Mouse (Mus musculus) kidney, adult 2 months (tissue): ENCODE measurements around the gene Ugcg. TPM values are rescaled to one million over a fixed set of nuclear protein-coding genes. Genes with fewer than 3 reads are reported as not detected.

Experiments
- DNase-seq: peaks from one replicate; pipeline ENCODE4 v3.0.0; 2021
- H3K27ac ChIP-seq: fragments of 200-500 bp; 2 replicates; pipeline ENCODE4 v1.5.1; 2012; ENCODE audit warnings: low read depth, low read length, control low read depth, inconsistent platforms; ENCODE audit not compliant: insufficient read depth
- H3K27me3 ChIP-seq: fragments of 200-500 bp; replicated peaks from 2 replicates; pipeline ENCODE4 v1.6.1; 2012; ENCODE audit warnings: mild to moderate bottlenecking, moderate library complexity, low read length, inconsistent platforms; ENCODE audit not compliant: control insufficient read depth, insufficient read depth
- H3K36me3 ChIP-seq: fragments of 200-500 bp; 2 replicates; pipeline ENCODE4 v1.6.1; 2012; ENCODE audit warnings: mild to moderate bottlenecking, moderate library complexity, low read length, inconsistent platforms; ENCODE audit not compliant: control insufficient read depth, insufficient read depth
- H3K4me1 ChIP-seq: fragments of 200-500 bp; 2 replicates; pipeline ENCODE4 v1.6.1; 2011; ENCODE audit warnings: low read length; ENCODE audit not compliant: control insufficient read depth, insufficient read depth
- H3K4me3 ChIP-seq: fragments of 200-500 bp; 2 replicates; pipeline ENCODE4 v1.5.1; 2011; ENCODE audit warnings: mild to moderate bottlenecking, low read depth, low read length, control low read depth; ENCODE audit not compliant: insufficient read depth
- CTCF ChIP-seq: fragments of 200-500 bp; conservative IDR thresholded peaks from 2 replicates; pipeline ENCODE4 v1.5.1; 2011; ENCODE audit warnings: low read depth, mild to moderate bottlenecking, control low read depth, low read length, moderate library complexity, mixed read lengths; ENCODE audit not compliant: insufficient read depth, insufficient read length
- POLR2A ChIP-seq: fragments of 200-500 bp; IDR thresholded peaks from one replicate; pipeline ENCODE4 v1.6.1; 2011; ENCODE audit warnings: low read depth, low read length, control low read depth
- WGBS: fragments of 180-500 bp; shearing (Covaris S2); methylation state at CpG from one replicate; pipeline ENCODE4 v1.1.7; 2018; 5-methylcytosine and 5-hydroxymethylcytosine counted together
- polyA plus RNA-seq: library from polyadenylated mRNA; depleted of rRNA; stranded (reverse); fragments of >200 nt; gene quantifications from 2 replicates; pipeline ENCODE4 v1.2.3, GENCODE M21; 2012

Gene Ugcg
- polyA plus RNA-seq, 1 experiment: 11.6 TPM

GRCm38 (mm10) chr4:59190650-59191424 lies 1.8 kb downstream of the Ugcg start:
- Histone ChIP-seq H3K27me3 (no peaks in the 10 kb centered on the region), H3K4me3 (no peak overlapping the region), H3K36me3 (no peaks in the 10 kb centered on the region), H3K4me1 (0 out of 2 replicates have a peak, but pooled peaks cover 3% of the 10 kb centered on the region), H3K27ac (no peak overlapping the region)
- DNase-seq: no peak
- 58% methylated on average over 7 of the region's 7 CpGs for WGBS
- no peak for TF ChIP-seq CTCF
- no peak for TF ChIP-seq POLR2A

GRCm38 (mm10) chr4:59194731-59195496 lies 5.9 kb downstream of the Ugcg start:
- TF ChIP-seq CTCF (no peak), POLR2A (no peak)
- peak; percentile 30 for DNase-seq
- H3K4me1 ChIP-seq: peaks cover 11% of the 10 kb centered on the region
- H3K4me3 ChIP-seq: no peak overlapping the region
- H3K36me3 ChIP-seq: no peaks in the 10 kb centered on the region
- H3K27me3 ChIP-seq: no peaks in the 10 kb centered on the region
- no peak overlapping the region for H3K27ac ChIP-seq
- 85% methylated on average over 13 of the region's 13 CpGs for WGBS

- Histone ChIP-seq H3K4me1 (peaks cover 9% of the 10 kb centered on the region), H3K36me3 (no peaks in the 10 kb centered on the region), H3K27ac (no peak overlapping the region), H3K4me3 (no peak overlapping the region), H3K27me3 (no peaks in the 10 kb centered on the region)
- 17% methylated on average over 12 of the region's 12 CpGs for WGBS
- TF ChIP-seq POLR2A (no peak), CTCF (no peak)
- peak; percentile 18 for DNase-seq
These were observed 7.5 kb downstream of the Ugcg start for GRCm38 (mm10) chr4:59196346-59197077.

- H3K36me3 ChIP-seq: no peaks in the 10 kb centered on the region
- DNase-seq: no peak
- TF ChIP-seq POLR2A (no peak), CTCF (no peak)
- H3K27ac ChIP-seq: no peak overlapping the region
- 25% methylated on average over 6 of the region's 6 CpGs for WGBS
- H3K4me3 ChIP-seq: no peak overlapping the region
- no peaks in the 10 kb centered on the region for H3K27me3 ChIP-seq
- peaks cover 9% of the 10 kb centered on the region for H3K4me1 ChIP-seq
These were observed 8.0 kb downstream of the Ugcg start for GRCm38 (mm10) chr4:59197078-59197424.

- Histone ChIP-seq H3K4me3 (no peak overlapping the region), H3K36me3 (no peaks in the 10 kb centered on the region), H3K4me1 (peaks cover 9% of the 10 kb centered on the region), H3K27ac (no peak overlapping the region), H3K27me3 (no peaks in the 10 kb centered on the region)
- TF ChIP-seq POLR2A (no peak), CTCF (no peak)
- 78% methylated on average over 3 of the region's 3 CpGs for WGBS
- no peak for DNase-seq
These were observed 8.4 kb downstream of the Ugcg start for GRCm38 (mm10) chr4:59197462-59197861.

GRCm38 (mm10) chr4:59199341-59199740 lies 10.3 kb downstream of the Ugcg start:
- no peak overlapping the region for H3K4me3 ChIP-seq
- H3K27me3 ChIP-seq: no peaks in the 10 kb centered on the region
- TF ChIP-seq CTCF (no peak), POLR2A (no peak)
- no peaks in the 10 kb centered on the region for H3K36me3 ChIP-seq
- peak; percentile 65 for DNase-seq
- peaks cover 9% of the 10 kb centered on the region for H3K4me1 ChIP-seq
- H3K27ac ChIP-seq: no peak overlapping the region
- 28% methylated on average over 8 of the region's 8 CpGs for WGBS
